Mouse (Mus musculus): Measurements from ENCODE around the gene Pgk2. TPM values are rescaled to one million over a fixed set of nuclear protein-coding genes. Genes with fewer than 3 reads are reported as not detected.

Pgk2 gene
- not detected for polyA plus RNA-seq (2015; fragmentation: Illumina TruSeq; extraction: RNeasy Lipid Tissue Mini Kit (QIAGEN cat#74804); ENCODE audit: insufficient read depth, low replicate concordance)

GRCm38 (mm10) chr17:40208540-40208939, at the start of gene Pgk2:
Gene Pgk2, minus strand, starts transcription at chr17:40208640.

GRCm38 (mm10) chr17:40242135-40242534, 33.7 kb upstream of the Pgk2 start, which contains the start of gene Crisp3:
Gene Crisp3, minus strand, starts transcription at chr17:40242288.

Other genes with a start within 250 kb of the Pgk2 start
- gene AC192777.2, start 113.2 kb downstream of the Pgk2 start, polyA plus RNA-seq (2015; fragmentation: Illumina TruSeq; extraction: RNeasy Lipid Tissue Mini Kit (QIAGEN cat#74804); ENCODE audit: insufficient read depth, low replicate concordance), result not detected
- gene Crisp3, start 33.6 kb upstream of the Pgk2 start, polyA plus RNA-seq (2015; fragmentation: Illumina TruSeq; extraction: RNeasy Lipid Tissue Mini Kit (QIAGEN cat#74804); ENCODE audit: insufficient read depth, low replicate concordance), result 8.7 TPM
- not detected for gene Crisp1, start 110.6 kb upstream of the Pgk2 start, polyA plus RNA-seq (2015; fragmentation: Illumina TruSeq; extraction: RNeasy Lipid Tissue Mini Kit (QIAGEN cat#74804); ENCODE audit: insufficient read depth, low replicate concordance)